8 mouse cellular contexts compared by ENCODE assay signal in genomic region chr15:12375641-12376311, GRCm38 (mm10). TPM values are rescaled to one million over a fixed set of nuclear protein-coding genes. Genes with fewer than 3 reads are reported as not detected.
DNase-seq lines count a peak whose midpoint lies in the region; ATAC-seq lines count a peak whose summit lies in the region.

No protein-coding gene starts in this region.

- peak; percentile 79 for ATAC-seq in megakaryocyte-erythroid progenitor cell, adult 5-6 weeks (replicated peaks; ENCODE audit: low FRiP score, low TSS enrichment, poor library complexity, severe bottlenecking)

- peak; percentile 84 to 93 for DNase-seq in adrenal gland, adult (ENCODE audit: inconsistent age in 2 of 2, low spot score in 1 of 2)
- DNase-seq in embryo, embryonic 10 days (ENCODE audit: low spot score): peak; percentile 91
- DNase-seq in gastrocnemius, postnatal 10 days: peak; percentile 86
- peak; percentile 94 for DNase-seq in induced T-regulatory cell, adult 2 months (ENCODE audit: low read depth)
- peak; percentile 72 to 74 for DNase-seq in left cerebral cortex, postnatal 14 days (ENCODE audit: low spot score in 2 of 2)
- DNase-seq in right cerebral cortex, postnatal 25 days: peak; percentile 55
- DNase-seq in yolk sac, embryonic 10.5 days (ENCODE audit: low spot score): peak; percentile 80

- intact Hi-C loops in left cerebral cortex, postnatal 14 days (cut with DNase I): loop anchor here (10.0 kb wide), 1 partner anchor 401 kb away; no protein-coding TSS in a partner anchor

RNA-seq across cellular contexts. Expression of gene 1810049J17Rik, which starts 54.1 kb away (rescaled TPM):
- total RNA-seq in gastrocnemius, postnatal 10 days (2021): not detected
- total RNA-seq in left cerebral cortex, postnatal 14 days (2021): 1 to 10 TPM in 1 of 2 experiments, under 1 TPM in 1; 0.85 to 1.2 TPM
- not detected in 2 replicates for total RNA-seq in megakaryocyte-erythroid progenitor cell, adult 5-6 weeks (2014; fragmentation: Nextera tagmentation)
- total RNA-seq in megakaryocyte-erythroid progenitor cell, adult 5-6 weeks (2017): 1.0 TPM in 1 of 2 replicates, not detected in the other

RNA-seq across cellular contexts. Expression of gene Golph3, which starts 54.5 kb away (rescaled TPM):
- total RNA-seq in gastrocnemius, postnatal 10 days (2021): 10 to 100 TPM; 61.3 to 66.0 TPM
- 100 to 1,000 TPM; 104 TPM for total RNA-seq in left cerebral cortex, postnatal 14 days (2021)
- total RNA-seq in megakaryocyte-erythroid progenitor cell, adult 5-6 weeks (2014; fragmentation: Nextera tagmentation): 85.5 and 86.5 TPM in 2 replicates
- 126 and 132 TPM in 2 replicates for total RNA-seq in megakaryocyte-erythroid progenitor cell, adult 5-6 weeks (2017)

Comparison
In these comparisons a context has a peak if more than half of its experiments do, and no peak if none do; other contexts are left out.
1. Peak in every context shown above with its lines: DNase-seq and ATAC-seq.